Mouse (Mus musculus) neural tube, embryonic 12.5 days (tissue): ENCODE measurements around the gene Cacna1g. TPM values are rescaled to one million over a fixed set of nuclear protein-coding genes. Genes with fewer than 3 reads are reported as not detected.
"Not testable (repeated sequence)": the region's sequence is repeated elsewhere in the genome, so short reads cannot be mapped to it uniquely, and the experiment has no call there.

ENCODE experiments used
- ATAC-seq: fragments of 200-750 bp; cut with Nextera tagmentation; 2 replicates; pipeline ENCODE4 v1.8.0; 2017; ENCODE audit warnings: low read depth, mild to moderate bottlenecking, moderate TSS enrichment, moderate library complexity; ENCODE audit not compliant: low FRiP score
- H3K27ac ChIP-seq: fragments of 300-500 bp; sonication (generic); 2 replicates; pipeline ENCODE4 v1.5.1; 2016
- H3K27me3 ChIP-seq: fragments of 300-500 bp; sonication (generic); replicated peaks from 2 replicates; pipeline ENCODE4 v1.6.1; 2016; ENCODE audit warnings: mild to moderate bottlenecking
- H3K36me3 ChIP-seq: fragments of 300-500 bp; sonication (generic); 2 replicates; pipeline ENCODE4 v1.6.1; 2016; ENCODE audit warnings: mild to moderate bottlenecking
- H3K4me1 ChIP-seq: fragments of 300-500 bp; sonication (generic); 2 replicates; pipeline ENCODE4 v1.6.1; 2016
- H3K4me2 ChIP-seq: fragments of 300-500 bp; sonication (generic); replicated peaks from 2 replicates; pipeline ENCODE4 v1.6.1; 2016; ENCODE audit warnings: mild to moderate bottlenecking
- H3K4me3 ChIP-seq: fragments of 300-500 bp; sonication (generic); 2 replicates; pipeline ENCODE4 v1.5.1; 2016
- H3K9ac ChIP-seq: fragments of 300-500 bp; sonication (generic); 2 replicates; pipeline ENCODE4 v1.6.1; 2016; ENCODE audit warnings: mild to moderate bottlenecking
- H3K9me3 ChIP-seq: fragments of 300-500 bp; sonication (generic); 2 replicates; pipeline ENCODE4 v1.6.1; 2016; ENCODE audit warnings: mild to moderate bottlenecking
- WGBS: fragments of 180-500 bp; shearing (Covaris S2); methylation state at CpG from one replicate; pipeline ENCODE4 v1.1.7; 2016; 5-methylcytosine and 5-hydroxymethylcytosine counted together
- polyA plus RNA-seq: library from polyadenylated mRNA; unstranded; fragments of >200 nt; fragmentation: Nextera tagmentation; extraction: Ambion mirVana; gene quantifications from 2 replicates; pipeline ENCODE4 v1.2.1, GENCODE M21; 2016

The Cacna1g gene
- polyA plus RNA-seq, 1 experiment from 2014 or later, result 12.0 TPM

DNA sequence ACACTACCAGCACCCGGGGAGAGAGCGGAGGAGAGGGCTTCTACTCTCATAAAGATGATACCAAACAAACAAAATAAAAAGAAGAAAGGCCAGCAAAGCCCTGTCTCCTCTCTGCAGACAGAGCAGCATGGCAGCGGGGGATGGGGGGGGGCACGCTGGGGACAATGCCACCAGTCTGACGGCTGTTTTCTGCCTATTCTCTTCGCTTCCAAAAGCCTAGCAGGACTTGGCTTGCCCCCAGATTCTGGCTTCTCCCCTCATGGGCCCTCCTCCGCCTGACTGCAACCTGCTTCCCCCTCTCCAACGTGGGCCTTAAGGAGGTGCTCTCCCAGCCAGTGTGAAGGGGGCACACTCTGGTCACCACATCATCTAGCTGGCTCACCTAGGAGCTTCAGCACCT, 60.5 kb downstream of the Cacna1g start:
- peak overlapping the region; percentile 29; the same call in 1 of the 2 replicates for H3K9ac ChIP-seq
- peaks cover 48% of the 10 kb centered on the region for H3K4me1 ChIP-seq
- peaks cover 15% of the 10 kb centered on the region for H3K36me3 ChIP-seq
- WGBS, result 17% methylated on average over 8 of the region's 8 CpGs
- peak overlapping the region; percentile 35 for H3K4me2 ChIP-seq
- H3K27me3 ChIP-seq, result peaks cover 5% of the 10 kb centered on the region; the same call in 1 of the 2 replicates
- no peak overlapping the region for H3K4me3 ChIP-seq
- H3K27ac ChIP-seq, result no peak overlapping the region
- H3K9me3 ChIP-seq, result no peaks in the 10 kb centered on the region
- ATAC-seq, result peak; percentile 43

DNA sequence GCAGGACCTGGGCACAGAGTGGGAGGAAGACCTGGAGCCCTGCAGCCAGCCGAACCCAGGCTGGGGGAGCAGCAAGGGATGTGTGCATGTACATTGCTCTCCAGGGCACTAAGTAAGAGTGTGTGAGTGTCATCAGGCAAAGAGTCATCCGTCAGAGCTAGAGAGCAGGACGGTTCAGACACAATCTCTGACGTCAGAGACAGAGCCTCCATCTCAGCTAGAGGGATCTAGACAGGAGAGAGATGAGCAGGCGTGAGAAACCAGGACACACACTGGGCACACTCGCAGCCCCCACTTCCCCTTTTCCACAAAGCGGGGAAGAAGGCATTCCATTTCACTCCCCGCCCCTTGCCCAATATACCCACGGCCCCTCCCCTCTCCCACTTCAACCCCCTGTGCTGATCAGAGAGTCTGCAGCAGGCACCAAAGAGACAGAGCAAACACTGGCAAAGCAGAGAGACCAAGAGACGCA, 61.0 kb downstream of the Cacna1g start:
- H3K36me3 ChIP-seq, result peaks cover 15% of the 10 kb centered on the region
- H3K4me1 ChIP-seq, result peaks cover 48% of the 10 kb centered on the region
- no peak overlapping the region for H3K4me3 ChIP-seq
- WGBS, result 21% methylated on average over 10 of the region's 10 CpGs
- 0 out of 2 replicates have a peak overlapping the region, but pooled peaks have one; percentile 5 for H3K9ac ChIP-seq
- no peak overlapping the region for H3K27ac ChIP-seq
- H3K9me3 ChIP-seq, result no peaks in the 10 kb centered on the region
- peak; percentile 57 for ATAC-seq
- peaks cover 5% of the 10 kb centered on the region; the same call in 1 of the 2 replicates for H3K27me3 ChIP-seq
- peak overlapping the region; percentile 35 for H3K4me2 ChIP-seq

DNA sequence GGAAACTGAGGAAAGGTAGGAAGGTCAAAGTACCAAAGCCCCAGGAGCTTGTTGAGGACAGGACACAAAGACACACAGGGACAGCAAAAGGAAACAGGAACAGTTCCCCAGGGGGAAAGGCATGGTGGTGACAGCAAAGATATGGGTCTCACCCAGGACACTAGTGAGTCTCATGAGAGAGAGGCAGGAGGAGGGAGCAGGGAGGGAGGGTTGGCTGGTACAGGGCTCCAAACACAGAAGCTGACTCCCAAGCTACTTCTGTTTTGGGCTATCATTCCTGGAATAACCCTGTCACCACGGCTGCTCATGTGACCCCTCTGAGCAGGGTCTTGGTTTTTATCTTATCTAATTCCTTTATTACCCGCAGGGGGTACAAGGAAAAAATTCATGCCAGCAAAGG, 61.4 kb downstream of the Cacna1g start:
- Histone ChIP-seq H3K4me1 (peaks cover 53% of the 10 kb centered on the region), H3K4me2 (peak overlapping the region; percentile 35), H3K9me3 (no peaks in the 10 kb centered on the region), H3K4me3 (no peak overlapping the region), H3K9ac (0 out of 2 replicates have a peak overlapping the region, but pooled peaks have one; percentile 5), H3K27me3 (peaks cover 5% of the 10 kb centered on the region; the same call in 1 of the 2 replicates), H3K36me3 (peaks cover 15% of the 10 kb centered on the region), H3K27ac (no peak overlapping the region)
- 66% methylated on average over 2 of the region's 2 CpGs for WGBS
- ATAC-seq, result no peak

DNA sequence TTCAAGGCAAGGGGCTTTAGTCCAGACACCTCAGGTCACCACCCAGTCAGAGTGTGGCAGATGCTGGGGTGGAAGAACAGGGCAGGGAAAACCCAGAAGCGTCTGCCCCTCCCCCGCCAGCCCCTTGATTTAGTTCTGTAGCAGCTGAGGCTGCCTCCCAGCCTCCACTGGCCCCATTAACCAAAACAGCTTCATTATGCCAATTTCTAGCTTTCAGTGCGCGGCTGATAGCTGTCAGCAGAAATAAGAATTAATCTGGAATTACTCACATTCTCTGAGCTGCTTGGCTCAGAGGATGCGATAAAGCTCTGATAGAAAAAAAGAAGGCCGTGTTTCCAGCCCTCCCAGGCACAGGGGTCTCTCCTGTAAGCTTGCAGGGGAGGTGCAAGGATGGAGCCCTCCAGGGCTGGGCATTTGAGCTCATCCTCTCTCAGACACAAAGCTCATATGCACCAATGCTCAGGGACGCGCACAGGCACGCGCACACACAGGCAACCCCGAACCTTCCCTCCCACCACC, 66.1 kb downstream of the Cacna1g start:
- no peaks in the 10 kb centered on the region; the same call in 1 of the 2 replicates for H3K27me3 ChIP-seq
- H3K9me3 ChIP-seq, result no peaks in the 10 kb centered on the region
- H3K36me3 ChIP-seq, result no peaks in the 10 kb centered on the region
- H3K4me3 ChIP-seq, result no peak overlapping the region
- WGBS, result 33% methylated on average over 11 of the region's 11 CpGs
- H3K4me1 ChIP-seq, result peaks cover 39% of the 10 kb centered on the region
- H3K27ac ChIP-seq, result peak overlapping the region; percentile 67; the same call in 1 of the 2 replicates
- peak overlapping the region; percentile 8; the same call in 1 of the 2 replicates for H3K4me2 ChIP-seq
- peak; percentile 70 for ATAC-seq
- 0 out of 2 replicates have a peak overlapping the region, but pooled peaks have one; percentile 2 for H3K9ac ChIP-seq

DNA sequence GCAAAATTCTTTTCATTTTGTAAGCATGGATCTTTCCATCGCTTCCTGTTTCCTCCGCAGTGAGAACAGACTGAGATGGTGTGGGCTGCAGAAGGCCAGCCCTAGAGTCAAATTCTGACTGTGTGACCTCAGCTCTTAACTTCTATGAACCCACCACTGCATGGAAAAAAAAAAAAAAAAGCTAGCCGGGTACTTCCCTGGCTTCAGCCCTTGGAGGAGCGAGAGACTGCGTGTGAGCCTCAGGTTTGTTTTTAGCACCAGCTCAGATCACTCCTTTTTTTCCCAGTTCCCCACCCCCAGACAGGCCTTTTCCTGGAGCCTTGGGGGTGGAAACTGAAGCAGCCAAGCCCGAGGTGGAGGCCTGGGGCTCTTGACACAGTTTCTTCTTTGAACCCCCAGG, 68.7 kb downstream of the Cacna1g start:
- H3K4me3 ChIP-seq, result no peak overlapping the region
- ATAC-seq, result no peak
- no peaks in the 10 kb centered on the region for H3K9me3 ChIP-seq
- peaks cover 31% of the 10 kb centered on the region for H3K4me1 ChIP-seq
- no peak overlapping the region for H3K4me2 ChIP-seq
- no peak overlapping the region for H3K27ac ChIP-seq
- WGBS, result 69% methylated on average over 6 of the region's 6 CpGs
- no peak overlapping the region for H3K9ac ChIP-seq
- H3K27me3 ChIP-seq, result no peaks in the 10 kb centered on the region
- H3K36me3 ChIP-seq, result no peaks in the 10 kb centered on the region

DNA sequence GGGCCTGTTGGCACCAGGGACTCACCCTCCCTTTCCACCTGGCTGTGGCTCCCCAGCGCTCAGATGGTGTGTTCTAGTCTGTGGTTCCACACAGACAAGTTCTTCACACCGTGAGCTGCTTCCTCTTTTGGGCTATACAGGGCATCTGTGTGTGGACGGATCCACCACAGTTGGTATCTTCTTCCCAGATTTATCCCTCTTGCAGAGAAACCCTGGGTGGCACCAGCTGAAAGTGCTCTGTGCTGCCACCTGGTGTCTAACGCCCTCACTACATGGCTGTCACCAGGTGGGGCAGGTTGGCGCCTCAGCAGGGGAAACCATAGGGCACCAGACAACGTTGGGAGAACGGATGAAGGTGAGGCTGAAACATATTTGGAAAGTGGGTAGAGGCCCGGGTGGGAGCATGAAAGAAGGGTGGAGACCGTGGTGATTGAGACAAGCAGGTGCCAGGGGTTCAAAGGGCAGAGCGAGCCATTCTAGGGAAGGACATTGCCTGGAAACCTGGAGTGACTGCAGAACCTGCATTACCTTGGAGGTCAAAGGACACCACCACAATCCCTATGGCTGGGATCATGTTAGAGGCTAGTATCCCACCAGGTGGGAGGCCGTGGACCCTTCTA, 69.2 kb downstream of the Cacna1g start:
- H3K36me3 ChIP-seq, result no peaks in the 10 kb centered on the region
- H3K4me2 ChIP-seq, result no peak overlapping the region
- H3K27ac ChIP-seq, result no peak overlapping the region
- no peaks in the 10 kb centered on the region for H3K27me3 ChIP-seq
- peaks cover 31% of the 10 kb centered on the region for H3K4me1 ChIP-seq
- peak; percentile 22; the same call in 1 of the 2 replicates for ATAC-seq
- 24% methylated on average over 11 of the region's 11 CpGs for WGBS
- no peak overlapping the region for H3K4me3 ChIP-seq
- H3K9ac ChIP-seq, result no peak overlapping the region
- H3K9me3 ChIP-seq, result no peaks in the 10 kb centered on the region

DNA sequence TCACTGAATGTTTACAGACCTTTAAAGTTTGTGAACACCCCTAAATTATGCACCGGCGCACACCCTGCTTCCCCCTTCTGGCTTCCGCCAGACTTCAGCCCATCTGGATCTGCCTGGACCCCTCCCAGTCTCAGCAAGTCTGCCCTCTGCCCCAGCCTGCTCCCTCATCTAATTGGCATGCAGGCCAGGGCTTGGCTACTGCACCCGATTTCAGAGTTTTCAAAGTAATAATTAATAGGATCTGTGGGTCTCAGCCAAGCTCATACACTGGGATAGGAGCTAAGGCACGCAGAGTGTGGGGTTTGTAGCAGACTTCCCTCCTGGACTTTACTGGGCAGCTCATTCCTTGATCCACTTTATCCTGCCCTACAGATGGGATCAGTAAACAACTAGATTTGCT, 69.8 kb downstream of the Cacna1g start:
- Histone ChIP-seq H3K9me3 (no peaks in the 10 kb centered on the region), H3K27ac (no peak overlapping the region), H3K4me1 (peaks cover 26% of the 10 kb centered on the region), H3K36me3 (no peaks in the 10 kb centered on the region), H3K27me3 (no peaks in the 10 kb centered on the region), H3K4me3 (no peak overlapping the region), H3K4me2 (no peak overlapping the region), H3K9ac (no peak overlapping the region)
- WGBS, result 69% methylated on average over 5 of the region's 5 CpGs
- no peak for ATAC-seq

DNA sequence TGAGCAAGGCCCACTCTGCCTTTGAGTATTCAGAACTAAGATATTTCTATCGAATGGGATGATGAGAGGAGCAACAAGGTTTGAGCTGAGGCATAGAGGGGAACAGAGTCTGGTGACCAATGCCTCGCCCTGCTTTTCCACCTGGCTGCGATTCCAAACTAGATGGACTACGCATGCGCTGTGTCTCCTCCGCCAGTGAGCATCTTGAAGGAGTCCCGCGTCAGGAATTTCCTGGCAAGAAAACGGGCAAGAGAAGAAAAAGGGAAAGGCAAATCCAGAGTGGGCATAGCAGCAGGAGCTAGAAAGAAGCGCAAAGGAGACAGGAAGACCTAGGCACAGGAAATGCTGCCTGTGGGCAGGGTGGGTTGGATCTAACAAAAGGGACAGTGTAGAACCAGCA, 70.2 kb downstream of the Cacna1g start:
- Histone ChIP-seq H3K36me3 (no peaks in the 10 kb centered on the region), H3K27ac (no peak overlapping the region), H3K4me3 (no peak overlapping the region), H3K4me2 (no peak overlapping the region), H3K9me3 (no peaks in the 10 kb centered on the region), H3K9ac (no peak overlapping the region), H3K4me1 (peaks cover 22% of the 10 kb centered on the region), H3K27me3 (no peaks in the 10 kb centered on the region)
- WGBS, result 84% methylated on average over 10 of the region's 10 CpGs
- no peak for ATAC-seq

DNA sequence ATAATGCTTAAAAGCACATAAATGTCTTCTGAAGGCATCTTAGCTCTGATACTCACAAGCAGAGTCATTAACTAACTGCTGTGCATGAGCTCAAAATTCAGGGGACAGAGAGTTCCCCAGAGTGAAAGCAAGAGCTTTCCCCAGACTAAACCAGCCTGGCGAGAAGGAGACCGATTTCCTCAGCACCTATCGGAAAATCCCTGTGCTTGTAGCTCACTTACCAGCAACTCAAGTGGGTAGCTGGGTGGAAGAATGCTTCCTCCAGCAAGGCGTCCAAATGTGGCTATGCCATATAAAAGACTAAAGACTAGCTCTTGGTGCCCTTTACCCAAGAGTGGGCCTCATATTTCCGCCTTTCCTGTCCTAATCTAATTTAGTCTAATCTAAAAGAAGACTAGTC, 71.3 kb downstream of the Cacna1g start:
- H3K9ac ChIP-seq, result no peak overlapping the region
- no peak overlapping the region for H3K4me3 ChIP-seq
- H3K27me3 ChIP-seq, result no peaks in the 10 kb centered on the region
- no peaks in the 10 kb centered on the region for H3K9me3 ChIP-seq
- 81% methylated on average over 5 of the region's 5 CpGs for WGBS
- no peak overlapping the region for H3K4me2 ChIP-seq
- ATAC-seq, result no peak
- H3K4me1 ChIP-seq, result peaks cover 17% of the 10 kb centered on the region
- H3K27ac ChIP-seq, result no peak overlapping the region
- no peaks in the 10 kb centered on the region for H3K36me3 ChIP-seq

DNA sequence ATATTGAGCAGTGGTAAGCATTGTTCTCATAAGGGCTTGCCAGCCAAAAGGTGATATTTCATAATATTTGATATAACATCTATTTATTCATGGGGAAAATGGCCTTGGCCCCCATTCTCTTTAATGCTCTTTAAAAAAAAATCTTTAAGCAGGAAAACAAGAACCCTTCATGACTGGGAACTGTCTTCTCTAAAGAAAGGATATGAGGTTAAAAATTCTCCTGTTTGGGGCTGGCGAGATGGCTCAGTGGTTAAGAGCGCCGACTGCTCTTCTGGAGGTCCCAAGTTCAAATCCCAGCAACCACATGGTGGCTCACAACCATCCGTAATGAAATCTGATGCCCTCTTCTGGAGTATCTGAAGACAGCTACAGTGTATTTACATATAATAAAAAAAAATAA, 72.0 kb downstream of the Cacna1g start:
- ATAC-seq, H3K27me3 ChIP-seq: not testable (repeated sequence)
- 90% methylated on average over 4 of the region's 4 CpGs for WGBS

DNA sequence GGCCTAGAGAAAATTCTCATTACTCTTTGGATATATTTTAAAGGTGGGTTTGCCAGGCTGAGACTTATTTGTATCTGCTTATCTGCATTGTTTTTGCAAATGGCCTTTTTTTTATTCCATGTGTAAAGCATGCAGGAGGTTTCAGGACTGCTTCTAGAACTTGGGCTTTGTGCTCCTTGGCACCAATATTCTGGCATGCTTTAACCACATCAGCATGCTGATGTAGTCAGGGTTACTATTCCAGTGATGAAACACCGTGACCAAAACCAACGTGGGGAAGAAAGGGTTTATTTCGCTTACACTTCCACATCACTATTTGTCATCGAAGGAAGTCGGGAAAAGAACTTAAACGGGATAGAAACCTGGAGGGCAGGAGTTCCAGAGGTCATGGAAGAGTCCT, 73.0 kb downstream of the Cacna1g start:
- H3K4me3 ChIP-seq, result no peak overlapping the region
- H3K36me3 ChIP-seq, result no peaks in the 10 kb centered on the region
- no peaks in the 10 kb centered on the region for H3K9me3 ChIP-seq
- H3K27me3 ChIP-seq, result no peaks in the 10 kb centered on the region
- ATAC-seq, result no peak
- 74% methylated on average over 6 of the region's 6 CpGs for WGBS
- no peak overlapping the region for H3K9ac ChIP-seq
- no peak overlapping the region for H3K4me2 ChIP-seq
- H3K4me1 ChIP-seq, result 0 out of 2 replicates have a peak, but pooled peaks cover 7% of the 10 kb centered on the region
- no peak overlapping the region for H3K27ac ChIP-seq

More for the DNA sequence above, 72.0 kb downstream of the Cacna1g start:
- H3K4me2 ChIP-seq, H3K9me3 ChIP-seq, H3K9ac ChIP-seq, H3K36me3 ChIP-seq, H3K4me3 ChIP-seq, H3K27ac ChIP-seq, H3K4me1 ChIP-seq: not testable (repeated sequence)

DNA sequence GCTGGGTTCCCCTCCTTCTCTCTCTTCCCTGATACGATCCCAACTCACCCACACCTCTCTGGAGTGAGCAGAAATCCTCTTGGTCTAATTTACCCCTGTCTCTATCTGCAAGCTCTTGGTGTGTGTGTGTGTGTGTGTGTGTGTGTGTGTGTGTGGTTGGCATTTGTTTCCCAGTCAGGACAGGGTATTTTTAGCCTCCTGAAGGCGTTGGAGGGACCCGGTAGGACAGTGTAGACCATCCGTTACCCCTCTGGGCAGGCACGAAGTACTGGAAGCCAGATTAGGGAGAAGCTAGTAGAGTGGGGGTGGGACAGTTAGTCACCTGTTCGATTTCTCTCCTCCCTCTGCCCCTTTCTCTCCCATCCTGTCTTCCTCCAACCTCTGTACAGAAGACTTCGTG, 79.9 kb downstream of the Cacna1g start:
- H3K27me3 ChIP-seq, result peaks cover 23% of the 10 kb centered on the region
- no peak for ATAC-seq
- no peak overlapping the region for H3K4me3 ChIP-seq
- H3K4me2 ChIP-seq, result no peak overlapping the region
- H3K36me3 ChIP-seq, result no peaks in the 10 kb centered on the region
- no peak overlapping the region for H3K27ac ChIP-seq
- 0 out of 2 replicates have a peak, but pooled peaks cover 7% of the 10 kb centered on the region for H3K4me1 ChIP-seq
- no peak overlapping the region for H3K9ac ChIP-seq
- 91% methylated on average over 7 of the region's 7 CpGs for WGBS
- no peaks in the 10 kb centered on the region for H3K9me3 ChIP-seq
